Comparison of ENCODE assay signal across 21 mouse cellular contexts in genomic region chr5:39040467-39040866, GRCm38 (mm10).
"Had no signal": no experiment of that assay in that cellular context is flagged by ENCODE, and none has a peak within 500 bp of the region (broad histone marks: within the 10 kb centered on the region; RNA-seq: fewer than 3 reads in every experiment).

No protein-coding gene starts in this region.

- DNase-seq: liver, postnatal 0 days; lung, adult 2 months; lung, postnatal 14 days; lung, postnatal 36 days; retina, postnatal 1 day; right cerebral cortex, adult 18-20 months; right cerebral cortex, postnatal 25 days; right cerebral cortex, postnatal 4 days; spleen, adult 18-20 months; thymus, adult 2 months; thymus, postnatal 25 days; thymus, postnatal 4 days had no signal

- H3K4me2 ChIP-seq: liver, embryonic 15.5 days; lung, embryonic 15.5 days; midbrain, embryonic 11.5 days; midbrain, embryonic 13.5 days; midbrain, embryonic 15.5 days; neural tube, embryonic 12.5 days had no signal

- H3K36me3 ChIP-seq: liver, embryonic 15.5 days; lung, embryonic 15.5 days; midbrain, embryonic 13.5 days; midbrain, embryonic 15.5 days; neural tube, embryonic 12.5 days had no signal

- H3K4me3 ChIP-seq: liver, embryonic 15.5 days; lung, embryonic 15.5 days; midbrain, embryonic 13.5 days; midbrain, embryonic 15.5 days; neural tube, embryonic 12.5 days had no signal

- H3K9ac ChIP-seq: liver, embryonic 15.5 days; liver, postnatal 0 days; lung, embryonic 15.5 days; midbrain, embryonic 13.5 days; midbrain, embryonic 15.5 days; neural tube, embryonic 12.5 days had no signal

- H3K27ac ChIP-seq: liver, embryonic 15.5 days; lung, embryonic 15.5 days; macrophage; midbrain, embryonic 13.5 days; midbrain, embryonic 15.5 days; neural tube, embryonic 12.5 days had no signal

- H3K9me3 ChIP-seq: liver, embryonic 15.5 days; lung, embryonic 15.5 days; megakaryocyte, embryonic 14.5 days; midbrain, embryonic 13.5 days; midbrain, embryonic 15.5 days; neural tube, embryonic 12.5 days had no signal

- H3K4me1 ChIP-seq: liver, embryonic 15.5 days; lung, embryonic 15.5 days; midbrain, embryonic 13.5 days; midbrain, embryonic 15.5 days; neural tube, embryonic 12.5 days had no signal

- H3K27me3 ChIP-seq: liver, embryonic 15.5 days; lung, embryonic 15.5 days; megakaryocyte, embryonic 14.5 days; midbrain, embryonic 13.5 days; midbrain, embryonic 15.5 days; neural tube, embryonic 12.5 days had no signal

- ATAC-seq: liver, postnatal 0 days; lung, postnatal 0 days; midbrain, embryonic 13.5 days; midbrain, embryonic 15.5 days had no signal
